Mouse (Mus musculus) embryonic facial prominence, embryonic 15.5 days (tissue): ENCODE data around the gene Mettl16. TPM values are rescaled to one million over a fixed set of nuclear protein-coding genes. Genes with fewer than 3 reads are reported as not detected.

Experiments used
- ATAC-seq: fragments of 200-750 bp; cut with Nextera tagmentation; 2 replicates; pipeline ENCODE4 v1.8.0; 2017; ENCODE audit warnings: low read depth, moderate TSS enrichment; ENCODE audit not compliant: insufficient number of reproducible peaks, low FRiP score, low TSS enrichment
- H3K27ac ChIP-seq: fragments of 300-500 bp; sonication (generic); replicated peaks from 2 replicates; pipeline ENCODE4 v1.5.1; 2015; ENCODE audit warnings: mild to moderate bottlenecking, inconsistent platforms
- H3K27me3 ChIP-seq: fragments of 300-500 bp; sonication (generic); 2 replicates; pipeline ENCODE4 v1.6.1; 2015; ENCODE audit warnings: inconsistent platforms
- H3K36me3 ChIP-seq: fragments of 300-500 bp; sonication (generic); 2 replicates; pipeline ENCODE4 v1.6.1; 2015; ENCODE audit warnings: mild to moderate bottlenecking, inconsistent platforms
- H3K4me1 ChIP-seq: fragments of 300-500 bp; sonication (generic); 2 replicates; pipeline ENCODE4 v1.6.1; 2015; ENCODE audit warnings: inconsistent platforms
- H3K4me2 ChIP-seq: fragments of 300-500 bp; sonication (generic); replicated peaks from 2 replicates; pipeline ENCODE4 v1.6.1; 2015; ENCODE audit warnings: mild to moderate bottlenecking, inconsistent platforms
- H3K4me3 ChIP-seq: fragments of 300-500 bp; sonication (generic); replicated peaks from 2 replicates; pipeline ENCODE4 v1.5.1; 2015; ENCODE audit warnings: mild to moderate bottlenecking, inconsistent platforms
- H3K9ac ChIP-seq: fragments of 300-500 bp; sonication (generic); 2 replicates; pipeline ENCODE4 v1.6.1; 2015; ENCODE audit warnings: inconsistent platforms
- H3K9me3 ChIP-seq: fragments of 300-500 bp; sonication (generic); replicated peaks from 2 replicates; pipeline ENCODE4 v1.6.1; 2016; ENCODE audit warnings: inconsistent platforms
- WGBS: fragments of 180-500 bp; shearing (Covaris S2); methylation state at CpG from one replicate; pipeline ENCODE4 v1.1.7; 2015; 5-methylcytosine and 5-hydroxymethylcytosine counted together
- polyA plus RNA-seq: library from polyadenylated mRNA; unstranded; fragments of >200 nt; fragmentation: Nextera tagmentation; extraction: Ambion mirVana; gene quantifications from 2 replicates; pipeline ENCODE4 v1.2.1, GENCODE M21; 2015

The Mettl16 gene
- 45.8 and 48.9 TPM in 2 replicates for polyA plus RNA-seq

- peaks cover 20% of the 10 kb centered on the region for H3K36me3 ChIP-seq
- no peaks in the 10 kb centered on the region for H3K27me3 ChIP-seq
- WGBS: under 1% methylated on average over 43 of the region's 43 CpGs
- peak within 1 kb of the TSS; percentile 97 for H3K27ac ChIP-seq
- peak within 1 kb of the TSS; percentile 79 for H3K4me2 ChIP-seq
- H3K4me1 ChIP-seq: peaks cover 21% of the 10 kb centered on the region
- no peaks in the 10 kb centered on the region for H3K9me3 ChIP-seq
- peak within 1 kb of the TSS; percentile 93 for H3K4me3 ChIP-seq
- ATAC-seq: peak; percentile 92
- peak within 1 kb of the TSS; percentile 82 for H3K9ac ChIP-seq
These were observed at the start of gene Mettl16 for GRCm38 (mm10) chr11:74770595-74771207. Mettl16 (plus strand) TSS chr11:74770830.

DNA sequence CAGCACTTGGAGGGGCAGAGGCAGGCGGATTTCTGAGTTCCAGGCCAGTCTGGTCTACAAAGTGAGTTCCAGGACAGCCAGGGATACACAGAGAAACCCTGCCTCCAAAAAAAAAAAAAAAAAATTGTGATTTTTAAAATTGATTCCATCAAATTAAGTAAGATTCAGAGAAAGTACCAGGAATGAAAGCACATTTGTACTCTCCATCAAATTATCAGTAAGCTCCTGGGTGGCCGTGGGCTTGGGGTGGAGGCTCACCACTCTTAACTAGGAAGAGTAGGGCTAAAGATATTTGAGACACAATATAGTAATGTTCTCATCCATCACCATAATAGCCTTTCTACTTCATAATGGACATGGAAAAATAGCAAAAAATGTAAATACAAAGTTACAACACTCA is 49.5 kb upstream of the Mettl16 start:
- no peak overlapping the region for H3K9ac ChIP-seq
- no peak for ATAC-seq
- WGBS: 63% methylated on average over 2 of the region's 2 CpGs
- no peaks in the 10 kb centered on the region for H3K27me3 ChIP-seq
- H3K4me2 ChIP-seq: no peak overlapping the region
- H3K4me3 ChIP-seq: no peak overlapping the region
- no peaks in the 10 kb centered on the region for H3K36me3 ChIP-seq
- H3K9me3 ChIP-seq: no peaks in the 10 kb centered on the region
- H3K27ac ChIP-seq: no peak overlapping the region
- H3K4me1 ChIP-seq: peaks cover 25% of the 10 kb centered on the region; the same call in 1 of the 2 replicates

GRCm38 (mm10) chr11:74721971-74722370 is 48.7 kb upstream of the Mettl16 start:
- Histone ChIP-seq H3K4me2 (peak overlapping the region; percentile 50), H3K4me1 (peaks cover 22% of the 10 kb centered on the region; the same call in 1 of the 2 replicates), H3K9me3 (no peaks in the 10 kb centered on the region), H3K36me3 (no peaks in the 10 kb centered on the region), H3K4me3 (peak overlapping the region; percentile 20), H3K27ac (no peak overlapping the region), H3K9ac (no peak overlapping the region), H3K27me3 (no peaks in the 10 kb centered on the region)
- ATAC-seq: no peak
- WGBS: 38% methylated on average over 3 of the region's 3 CpGs

GRCm38 (mm10) chr11:74723357-74724234 is 47.0 kb upstream of the Mettl16 start:
- Histone ChIP-seq H3K4me1 (peaks cover 19% of the 10 kb centered on the region; the same call in 1 of the 2 replicates), H3K9me3 (no peaks in the 10 kb centered on the region), H3K27ac (peak overlapping the region; percentile 99), H3K4me3 (peak overlapping the region; percentile 93), H3K4me2 (peak overlapping the region; percentile 69), H3K27me3 (no peaks in the 10 kb centered on the region), H3K9ac (peak overlapping the region; percentile 95), H3K36me3 (no peaks in the 10 kb centered on the region)
- peak; percentile 84 for ATAC-seq
- under 1% methylated on average over 67 of the region's 75 CpGs for WGBS

GRCm38 (mm10) chr11:74724235-74724791 is 46.3 kb upstream of the Mettl16 start, which contains the start of gene Pafah1b1:
Pafah1b1 (minus strand) TSS chr11:74724670.
- WGBS: under 1% methylated on average over 54 of the region's 56 CpGs
- peak; percentile 99 for ATAC-seq
- H3K4me2 ChIP-seq: peak within 1 kb of the TSS; percentile 69

DNA sequence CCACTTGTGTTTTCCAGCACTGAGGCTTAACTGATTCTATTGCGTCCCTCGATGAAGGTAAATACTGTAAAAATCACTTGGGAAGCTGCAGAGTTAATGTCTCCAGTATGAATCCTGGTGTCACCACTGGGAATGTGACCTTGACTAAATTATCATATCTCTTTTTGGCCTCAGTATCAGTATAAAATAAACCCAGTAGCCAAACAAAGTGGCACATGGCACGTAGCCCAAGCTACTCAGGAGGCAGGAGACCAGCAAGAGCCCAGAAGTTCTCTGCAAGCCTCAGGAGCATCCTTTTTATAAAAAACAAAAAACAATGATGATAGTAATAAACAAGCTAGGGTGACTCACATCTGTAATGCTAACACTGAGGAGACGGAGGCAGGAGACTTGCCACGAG is 45.4 kb upstream of the Mettl16 start:
- H3K4me2 ChIP-seq: no peak overlapping the region
- H3K9ac ChIP-seq: no peak overlapping the region
- no peaks in the 10 kb centered on the region for H3K9me3 ChIP-seq
- H3K27me3 ChIP-seq: no peaks in the 10 kb centered on the region
- peaks cover 19% of the 10 kb centered on the region; the same call in 1 of the 2 replicates for H3K4me1 ChIP-seq
- H3K36me3 ChIP-seq: no peaks in the 10 kb centered on the region
- ATAC-seq: no peak
- no peak overlapping the region for H3K4me3 ChIP-seq
- WGBS: 75% methylated on average over 5 of the region's 5 CpGs
- no peak overlapping the region for H3K27ac ChIP-seq

More at GRCm38 (mm10) chr11:74724235-74724791, 46.3 kb upstream of the Mettl16 start, which contains the start of gene Pafah1b1:
- no peaks in the 10 kb centered on the region for H3K27me3 ChIP-seq
- peak within 1 kb of the TSS; percentile 99 for H3K27ac ChIP-seq
- H3K4me3 ChIP-seq: peak within 1 kb of the TSS; percentile 93
- peaks cover 19% of the 10 kb centered on the region; the same call in 1 of the 2 replicates for H3K4me1 ChIP-seq
- H3K9ac ChIP-seq: peak within 1 kb of the TSS; percentile 95
- no peaks in the 10 kb centered on the region for H3K36me3 ChIP-seq
- no peaks in the 10 kb centered on the region for H3K9me3 ChIP-seq

DNA sequence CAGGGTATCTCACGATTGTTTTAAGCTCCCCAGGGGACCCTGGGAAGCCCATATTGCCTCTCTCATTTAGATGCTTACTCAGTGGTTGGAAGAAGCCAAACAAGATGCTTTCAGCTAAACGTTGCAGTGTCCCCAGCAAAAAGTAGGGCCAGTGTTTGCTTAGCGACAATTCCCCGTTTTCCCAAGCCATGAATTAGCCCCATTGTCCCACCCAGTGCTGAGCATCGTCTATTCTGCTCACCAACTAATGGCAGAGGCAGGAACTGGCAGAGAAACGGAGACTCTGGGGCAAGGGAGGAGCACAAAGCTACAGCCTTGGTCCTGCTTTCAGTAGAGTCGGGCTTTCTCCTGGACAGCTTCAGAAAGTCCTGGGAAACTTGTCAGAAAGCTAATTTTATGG is 35.7 kb upstream of the Mettl16 start:
- H3K4me2 ChIP-seq: no peak overlapping the region
- H3K9me3 ChIP-seq: no peaks in the 10 kb centered on the region
- H3K36me3 ChIP-seq: no peaks in the 10 kb centered on the region
- 19% methylated on average over 7 of the region's 7 CpGs for WGBS
- H3K27me3 ChIP-seq: no peaks in the 10 kb centered on the region
- ATAC-seq: no peak
- H3K9ac ChIP-seq: no peak overlapping the region
- H3K27ac ChIP-seq: no peak overlapping the region
- H3K4me3 ChIP-seq: no peak overlapping the region
- H3K4me1 ChIP-seq: no peaks in the 10 kb centered on the region

GRCm38 (mm10) chr11:74737861-74738260 is 32.8 kb upstream of the Mettl16 start:
- H3K36me3 ChIP-seq: no peaks in the 10 kb centered on the region
- WGBS: 66% methylated on average over 3 of the region's 3 CpGs
- no peak for ATAC-seq

DNA sequence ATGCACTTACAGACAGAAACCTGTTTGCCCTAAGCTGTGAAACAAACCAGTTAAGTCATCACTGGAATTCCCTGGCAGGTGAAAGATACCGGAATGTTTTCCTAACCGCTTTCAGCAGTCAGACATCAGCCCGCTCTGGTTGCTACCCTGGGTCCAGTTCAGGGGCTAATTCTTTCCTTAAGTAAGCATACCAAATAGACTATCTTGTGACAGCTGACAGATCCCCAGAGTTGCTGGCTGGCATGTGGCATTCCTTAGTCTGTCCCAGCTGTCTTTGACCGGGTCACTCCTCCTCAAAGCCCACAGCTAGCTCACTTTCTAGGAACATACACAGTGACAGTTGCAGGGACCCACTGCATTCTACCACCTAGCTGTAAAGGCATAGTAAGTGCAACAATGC is 22.6 kb upstream of the Mettl16 start:
- Histone ChIP-seq H3K27ac (no peak overlapping the region), H3K4me2 (no peak overlapping the region), H3K27me3 (no peaks in the 10 kb centered on the region), H3K36me3 (no peaks in the 10 kb centered on the region), H3K9ac (no peak overlapping the region), H3K4me3 (no peak overlapping the region), H3K4me1 (no peaks in the 10 kb centered on the region), H3K9me3 (no peaks in the 10 kb centered on the region)
- ATAC-seq: peak; percentile 51; the same call in 1 of the 2 replicates
- WGBS: 17% methylated on average over 4 of the region's 4 CpGs

More at GRCm38 (mm10) chr11:74737861-74738260, 32.8 kb upstream of the Mettl16 start:
- Histone ChIP-seq H3K27ac (no peak overlapping the region), H3K9me3 (no peaks in the 10 kb centered on the region), H3K4me3 (no peak overlapping the region), H3K9ac (no peak overlapping the region), H3K4me2 (no peak overlapping the region), H3K27me3 (no peaks in the 10 kb centered on the region), H3K4me1 (no peaks in the 10 kb centered on the region)

GRCm38 (mm10) chr11:74749241-74749640 is 21.4 kb upstream of the Mettl16 start:
- 89% methylated on average over 13 of the region's 13 CpGs for WGBS
- Histone ChIP-seq H3K9ac (no peak overlapping the region), H3K27me3 (no peaks in the 10 kb centered on the region), H3K4me1 (no peaks in the 10 kb centered on the region), H3K27ac (no peak overlapping the region), H3K4me2 (no peak overlapping the region), H3K9me3 (no peaks in the 10 kb centered on the region), H3K4me3 (no peak overlapping the region), H3K36me3 (no peaks in the 10 kb centered on the region)
- no peak for ATAC-seq
